Mouse (Mus musculus): ENCODE data around the gene Chst8.

Chst8 gene

DNA sequence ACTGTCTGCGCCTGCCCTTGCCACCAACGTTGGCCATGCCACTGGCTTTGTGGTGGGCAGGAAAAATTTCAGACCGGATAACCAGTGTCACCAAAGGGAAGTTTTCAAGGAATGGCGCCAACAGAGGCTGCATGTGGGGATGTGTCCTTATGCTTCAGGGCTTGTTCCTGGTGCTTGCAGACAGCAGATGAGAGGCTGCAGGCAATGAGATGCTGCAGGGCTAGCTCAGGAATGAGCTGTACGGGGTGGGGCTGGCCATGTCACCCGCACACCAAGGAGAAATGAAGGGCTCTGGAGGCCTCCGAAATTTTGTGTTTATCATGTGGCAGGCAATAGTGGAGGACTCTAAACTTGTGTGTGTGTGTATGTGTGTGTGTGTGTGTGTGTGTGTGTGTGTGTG lies 149.4 kb downstream of the Chst8 start:
- DNase-seq (ENCODE audit: low spot score) = no peak

DNA sequence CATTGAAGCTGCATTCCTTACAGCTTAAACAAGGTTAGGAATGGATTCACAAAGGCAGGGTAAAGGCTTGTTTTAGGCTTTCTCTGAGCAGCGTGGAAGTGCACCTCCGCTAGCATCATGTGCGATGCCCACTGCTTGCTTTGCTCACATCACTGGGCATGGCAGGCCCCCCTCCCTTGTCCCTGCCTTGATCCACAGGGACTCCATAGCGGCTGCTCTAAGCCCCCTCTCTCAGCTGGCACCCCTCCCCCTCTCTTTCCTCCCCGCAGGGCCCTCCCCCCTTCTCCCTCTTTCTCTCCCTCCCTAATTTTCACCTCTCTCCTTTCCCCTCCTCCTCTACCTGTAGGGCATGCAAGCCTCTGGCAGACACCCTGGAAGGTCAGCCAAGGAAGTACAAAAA lies 150.3 kb downstream of the Chst8 start:
- DNase-seq (ENCODE audit: low spot score) = no peak

- DNase-seq (ENCODE audit: low spot score) = no peak
Measured at GRCm38 (mm10) chr7:34659386-34660085, 153.0 kb downstream of the Chst8 start.

DNA sequence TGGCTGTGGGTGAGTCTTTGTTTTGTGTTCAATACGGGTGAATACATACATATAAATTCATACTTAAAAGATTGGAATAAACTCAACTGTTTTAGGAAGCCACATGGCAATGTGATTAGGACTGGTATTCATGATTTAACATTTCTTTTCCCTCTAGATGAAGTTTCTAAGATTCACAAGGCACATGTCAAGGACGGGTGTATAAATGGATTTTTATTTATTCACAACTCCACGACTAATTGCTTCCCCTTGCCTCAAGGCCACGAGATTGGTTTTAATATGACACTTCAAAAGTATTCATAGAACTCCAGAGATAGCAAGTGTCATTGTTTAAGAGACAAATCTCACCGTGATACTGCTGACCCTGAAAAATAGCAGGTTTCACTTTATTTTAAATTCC lies 155.9 kb downstream of the Chst8 start, which contains the start of gene Kctd15:
Gene Kctd15, minus strand, starts transcription at position 101 of the 400 bp plus-strand sequence.
- DNase-seq (ENCODE audit: low spot score) = no peak

GRCm38 (mm10) chr7:34655086-34655839 lies 157.2 kb downstream of the Chst8 start:
- peak; percentile 88 for DNase-seq (ENCODE audit: low spot score)

DNA sequence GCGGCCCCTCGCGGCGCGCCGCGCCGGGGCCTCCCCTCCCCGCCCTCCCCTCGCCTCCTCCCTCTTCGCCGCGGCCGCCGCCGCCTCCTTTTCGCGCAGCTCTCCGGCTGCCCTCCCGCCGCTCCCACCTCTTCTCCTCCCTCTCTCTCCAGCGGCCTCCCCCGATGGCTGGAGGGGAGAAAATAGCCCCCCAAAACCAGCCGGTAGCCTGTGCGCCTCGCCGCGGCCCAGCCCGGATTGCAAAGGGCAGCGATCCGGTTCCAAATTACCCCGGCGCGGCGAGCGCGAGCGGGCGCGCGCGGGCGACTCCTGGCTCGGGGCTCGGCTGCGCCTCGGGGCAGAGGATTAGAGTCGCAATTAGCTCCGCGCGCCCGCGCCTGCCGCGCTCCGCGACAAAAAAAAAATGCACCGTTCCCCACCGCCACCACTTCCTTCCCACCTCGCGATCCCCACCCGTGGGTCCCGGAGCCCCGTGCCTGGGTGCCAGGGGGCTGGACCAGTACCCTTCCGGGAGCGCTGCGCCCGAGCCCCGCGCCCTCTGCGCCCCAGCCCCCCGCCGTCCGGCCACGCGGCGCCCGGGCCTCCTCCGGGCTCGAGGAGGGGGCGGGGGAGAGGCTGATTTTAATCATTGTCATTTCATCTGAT lies 157.9 kb downstream of the Chst8 start:
- DNase-seq (ENCODE audit: low spot score) = peak; percentile 55

- peak; percentile 37 for DNase-seq (ENCODE audit: low spot score)
Measured at GRCm38 (mm10) chr7:34653731-34654440, 158.6 kb downstream of the Chst8 start.

- no peak for DNase-seq (ENCODE audit: low spot score)
Measured at GRCm38 (mm10) chr7:34652751-34653502, 159.6 kb downstream of the Chst8 start.

DNA sequence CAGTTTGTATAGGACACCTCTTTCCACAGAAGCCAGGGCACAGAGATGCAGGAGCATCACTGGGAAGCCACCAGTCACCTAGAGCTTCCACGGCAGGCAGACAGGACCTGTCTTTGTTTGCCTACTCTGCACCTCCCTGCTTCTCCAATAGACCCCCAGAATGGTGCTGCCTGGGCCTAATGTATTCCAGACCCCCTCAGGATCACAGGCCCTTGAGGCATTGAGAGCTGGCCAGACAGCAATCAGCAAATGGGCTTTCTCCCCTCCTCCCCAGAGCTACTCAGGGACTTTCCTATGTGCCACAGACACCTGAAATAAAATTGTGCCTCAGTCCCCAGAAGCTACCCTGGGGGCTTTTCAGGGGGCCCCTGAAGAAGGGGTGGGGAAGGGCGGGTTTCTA lies 161.1 kb downstream of the Chst8 start:
- no peak for DNase-seq (ENCODE audit: low spot score)

GRCm38 (mm10) chr7:34647052-34647451 lies 165.5 kb downstream of the Chst8 start:
- peak; percentile 30 for DNase-seq (ENCODE audit: low spot score)

GRCm38 (mm10) chr7:34646144-34646795 lies 166.2 kb downstream of the Chst8 start:
- no peak for DNase-seq (ENCODE audit: low spot score)

DNA sequence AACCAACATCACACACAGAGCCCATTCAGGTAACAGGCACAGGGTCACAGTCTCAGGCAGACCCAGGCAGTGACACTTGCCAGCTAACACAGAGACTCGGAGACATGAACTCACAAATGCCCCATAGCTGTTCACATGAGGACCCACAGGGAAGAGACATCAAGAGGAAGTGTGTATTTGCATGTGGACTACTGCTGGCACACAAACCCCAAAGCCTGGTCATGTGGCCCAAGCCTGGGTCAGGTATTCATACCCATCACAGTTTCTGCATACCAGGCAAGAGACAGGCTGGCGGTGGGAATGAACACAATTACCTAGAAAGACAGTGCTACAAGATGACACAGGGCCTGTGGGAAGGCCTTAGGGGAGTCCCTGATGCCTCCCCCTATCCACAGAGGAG lies 166.9 kb downstream of the Chst8 start:
- no peak for DNase-seq (ENCODE audit: low spot score)

GRCm38 (mm10) chr7:34644591-34644990 lies 167.9 kb downstream of the Chst8 start:
- no peak for DNase-seq (ENCODE audit: low spot score)

- no peak for DNase-seq (ENCODE audit: low spot score)
Measured at GRCm38 (mm10) chr7:34643329-34643728, 169.2 kb downstream of the Chst8 start.

GRCm38 (mm10) chr7:34641968-34642367 lies 170.5 kb downstream of the Chst8 start:
- DNase-seq (ENCODE audit: low spot score) = no peak

DNA sequence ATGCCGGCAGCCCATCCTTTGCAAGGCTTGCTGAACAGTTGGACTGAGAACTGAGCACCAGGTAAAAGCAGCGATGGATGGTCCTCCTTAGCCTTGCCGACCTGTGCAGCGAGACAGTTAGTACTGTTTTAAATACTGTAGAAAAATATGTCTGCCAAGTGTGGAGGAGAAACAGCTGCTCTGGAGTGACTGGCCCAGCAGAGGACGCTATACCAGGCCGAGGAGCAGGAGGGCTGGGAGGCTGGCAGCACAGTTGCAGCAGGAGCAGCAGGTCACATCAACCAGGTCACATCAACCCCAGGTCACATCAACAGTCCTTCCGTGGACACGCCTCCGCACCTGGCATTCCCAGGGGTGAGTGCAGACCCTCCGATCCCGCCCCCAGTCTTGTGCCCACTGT lies 172.7 kb downstream of the Chst8 start:
- no peak for DNase-seq (ENCODE audit: low spot score)

DNA sequence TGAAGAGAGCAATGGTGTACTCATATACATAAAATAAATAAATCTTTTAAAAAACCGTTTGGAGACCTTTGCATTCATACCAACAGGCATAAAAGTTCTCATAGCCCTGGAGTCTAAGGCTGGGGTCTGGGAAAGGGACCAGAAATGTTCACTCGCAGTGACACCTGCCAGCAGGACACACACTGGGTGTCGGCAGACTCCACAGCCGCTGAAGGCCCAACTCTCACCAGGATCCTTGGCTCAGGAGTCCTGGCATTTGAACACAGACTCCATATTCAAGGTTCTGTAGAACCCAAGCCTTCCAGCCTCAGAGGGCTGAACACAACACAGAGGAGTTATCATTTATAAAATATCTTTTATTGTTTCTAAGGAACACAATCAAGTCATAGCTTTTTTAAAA lies 175.8 kb downstream of the Chst8 start:
- no peak for DNase-seq (ENCODE audit: low spot score)

- DNase-seq (ENCODE audit: low spot score) = no peak
Measured at GRCm38 (mm10) chr7:34632966-34633742, 179.4 kb downstream of the Chst8 start.

DNA sequence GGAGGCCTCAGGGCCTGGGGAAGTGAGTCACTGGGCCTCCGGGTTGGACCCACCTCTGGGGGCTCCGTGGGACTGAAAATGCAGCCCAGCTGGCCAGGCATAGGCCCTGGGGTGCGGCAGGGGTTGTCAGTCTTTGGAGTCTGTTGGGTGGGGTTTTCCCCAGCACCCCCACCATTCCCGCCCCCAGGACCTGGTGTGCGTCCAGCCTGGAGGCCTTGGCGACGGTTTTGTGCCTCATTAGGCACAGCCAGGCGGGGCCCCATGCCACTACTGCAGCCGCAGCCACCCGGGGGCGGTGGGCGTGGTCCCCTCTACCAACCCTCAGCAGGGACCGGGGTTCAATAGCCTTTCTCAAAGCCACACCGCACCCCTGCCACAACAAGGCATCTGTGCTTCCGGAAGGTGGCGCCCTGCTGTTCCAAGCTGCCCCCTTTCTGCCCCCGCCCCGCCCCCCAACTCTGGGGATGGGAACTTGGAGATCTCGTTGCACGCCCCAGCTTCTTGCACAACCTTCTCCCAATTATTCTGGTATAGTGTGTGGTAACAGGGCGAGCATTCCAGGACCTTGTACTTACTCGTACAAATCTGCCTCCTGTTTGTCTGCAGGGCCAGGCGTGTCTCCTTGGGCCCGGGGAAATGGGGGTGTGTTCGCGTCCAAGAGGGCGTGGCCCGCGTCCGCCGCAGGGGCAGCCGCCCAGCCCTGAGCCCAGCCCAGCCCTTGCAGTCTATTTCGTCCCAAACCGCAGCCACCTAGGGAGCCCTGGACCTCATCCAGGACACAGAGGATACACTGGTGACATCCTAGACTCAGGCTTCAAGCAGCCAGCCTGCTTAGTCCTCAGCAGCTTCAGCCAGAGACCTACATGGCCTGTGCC lies 182.1 kb downstream of the Chst8 start:
- peak; percentile 58 for DNase-seq (ENCODE audit: low spot score)
